ENCODE assay signal across 12 mouse cellular contexts in the genomic region with DNA sequence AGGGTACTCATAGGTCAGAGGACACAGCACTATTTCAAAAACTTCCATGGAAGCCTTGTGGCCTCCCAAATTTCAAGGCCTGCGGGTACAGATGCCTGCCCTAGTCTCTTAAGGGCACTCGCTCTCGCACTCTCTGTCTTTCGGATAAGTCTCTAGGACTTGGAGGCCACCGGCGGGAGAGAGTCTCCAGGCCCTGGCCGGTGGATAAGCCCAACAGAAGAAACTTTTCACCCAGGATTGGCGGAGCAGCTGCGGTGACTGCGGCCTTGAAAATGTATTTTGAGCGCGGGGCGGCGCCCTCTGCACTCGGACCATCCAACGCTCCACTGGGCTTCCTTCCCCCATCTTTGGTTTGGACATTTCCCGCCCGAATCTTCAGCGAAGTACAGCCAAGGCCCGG. TPM values are rescaled to one million over a fixed set of nuclear protein-coding genes. Genes with fewer than 3 reads are reported as not detected.
DNase-seq lines count a peak whose midpoint lies in the region; ATAC-seq and TF ChIP-seq lines count a peak whose summit lies in the region.
"Had no signal": no experiment of that assay in that cellular context is flagged by ENCODE, and none has a peak within 500 bp of the region (broad histone marks: within the 10 kb centered on the region; RNA-seq: fewer than 3 reads in every experiment).

No protein-coding gene starts in this region.

- intact Hi-C loops in gastrocnemius, postnatal 36 days (cut with DNase I), result loop anchor here (5.0 kb wide), 1 partner anchor 566 kb away; no protein-coding TSS in a partner anchor

- under 1% methylated on average over 20 of the region's 20 CpGs for WGBS in forebrain, embryonic 12.5 days
- WGBS in forebrain, embryonic 14.5 days, result under 1% methylated on average over 20 of the region's 20 CpGs
- WGBS in lung, embryonic 14.5 days, result 5% methylated on average over 20 of the region's 20 CpGs
- WGBS in liver, embryonic 11.5 days, result 4% methylated on average over 20 of the region's 20 CpGs

- no peaks in the 10 kb centered on the region for H3K9me3 ChIP-seq in forebrain, embryonic 12.5 days
- H3K9me3 ChIP-seq in forebrain, embryonic 14.5 days (replicated peaks; ENCODE audit: control insufficient read depth, low read length), result no peaks in the 10 kb centered on the region
- H3K9me3 ChIP-seq in lung, embryonic 14.5 days (ENCODE audit: low read depth, low read length), result no peaks in the 10 kb centered on the region
- no peaks in the 10 kb centered on the region for H3K9me3 ChIP-seq in liver, embryonic 11.5 days (ENCODE audit: control insufficient read depth, low read length)
- H3K9me3 ChIP-seq: liver, embryonic 15.5 days had no signal

- DNase-seq in forebrain, embryonic 14.5 days (ENCODE audit: low spot score), result no peak
- peak; percentile 40 for DNase-seq in lung, embryonic 14.5 days
- no peak for DNase-seq in lung, adult 18-20 months
- peak; percentile 41 to 46 for DNase-seq in gastrocnemius, postnatal 36 days
- DNase-seq in retina, postnatal 1 day, result peak; percentile 25
- DNase-seq in liver, embryonic 11.5 days (ENCODE audit: low spot score), result no peak
- DNase-seq in frontal cortex, postnatal 36 days (ENCODE audit: low spot score in 2 of 2), result no peak
- DNase-seq: heart, postnatal 14 days had no signal

- peak overlapping the region; percentile 5; the same call in 1 of the 2 replicates for H3K4me3 ChIP-seq in forebrain, embryonic 12.5 days (replicated peaks)
- H3K4me3 ChIP-seq in forebrain, embryonic 14.5 days (ENCODE audit: low read depth, low read length), result no peak overlapping the region
- H3K4me3 ChIP-seq in lung, embryonic 14.5 days (ENCODE audit: low read depth, low read length), result no peak overlapping the region
- H3K4me3 ChIP-seq in liver, embryonic 11.5 days (ENCODE audit: low read depth, low read length), result no peak overlapping the region
- H3K4me3 ChIP-seq: liver, embryonic 15.5 days; megakaryocyte, embryonic 14.5 days had no signal

- no peak for ATAC-seq in forebrain, embryonic 12.5 days (ENCODE audit: low FRiP score)
- ATAC-seq in forebrain, embryonic 14.5 days, result no peak
- ATAC-seq in lung, embryonic 14.5 days (ENCODE audit: insufficient read depth), result no peak
- no peak for ATAC-seq in liver, embryonic 11.5 days (replicated peaks; ENCODE audit: low FRiP score)
- ATAC-seq: Patski had no signal

- no peaks in the 10 kb centered on the region for H3K36me3 ChIP-seq in forebrain, embryonic 12.5 days (replicated peaks)
- no peaks in the 10 kb centered on the region for H3K36me3 ChIP-seq in forebrain, embryonic 14.5 days (ENCODE audit: control insufficient read depth, insufficient read depth, low read length)
- H3K36me3 ChIP-seq in lung, embryonic 14.5 days (ENCODE audit: insufficient read depth), result no peaks in the 10 kb centered on the region
- no peaks in the 10 kb centered on the region for H3K36me3 ChIP-seq in liver, embryonic 11.5 days (ENCODE audit: control insufficient read depth, insufficient read depth, low read length)
- H3K36me3 ChIP-seq: liver, embryonic 15.5 days had no signal

- H3K4me1 ChIP-seq in forebrain, embryonic 12.5 days, result peaks cover 17% of the 10 kb centered on the region
- peaks cover 3% of the 10 kb centered on the region; the same call in 1 of the 2 replicates for H3K4me1 ChIP-seq in forebrain, embryonic 14.5 days (ENCODE audit: control insufficient read depth, insufficient read depth, low read length)
- H3K4me1 ChIP-seq in lung, embryonic 14.5 days (ENCODE audit: insufficient read depth), result no peaks in the 10 kb centered on the region
- peaks cover 3% of the 10 kb centered on the region for H3K4me1 ChIP-seq in liver, embryonic 11.5 days (replicated peaks; ENCODE audit: control insufficient read depth, insufficient read depth, low read length)

- peaks cover 93% of the 10 kb centered on the region for H3K27me3 ChIP-seq in forebrain, embryonic 12.5 days
- peaks cover 92% of the 10 kb centered on the region for H3K27me3 ChIP-seq in forebrain, embryonic 14.5 days (replicated peaks; ENCODE audit: control insufficient read depth, insufficient read depth, low read length)
- H3K27me3 ChIP-seq in lung, embryonic 14.5 days (ENCODE audit: insufficient read depth, low read length), result peaks cover 97% of the 10 kb centered on the region
- H3K27me3 ChIP-seq in liver, embryonic 11.5 days (replicated peaks; ENCODE audit: control insufficient read depth, insufficient read depth, low read length), result peaks cover 96% of the 10 kb centered on the region

- H3K9ac ChIP-seq in forebrain, embryonic 12.5 days, result no peak overlapping the region
- H3K9ac ChIP-seq in forebrain, embryonic 14.5 days (ENCODE audit: low read length), result no peak overlapping the region
- H3K9ac ChIP-seq in lung, embryonic 14.5 days, result no peak overlapping the region
- H3K9ac ChIP-seq in liver, embryonic 11.5 days (ENCODE audit: low read depth, low read length), result no peak overlapping the region
- H3K9ac ChIP-seq: liver, embryonic 15.5 days had no signal

- TF ChIP-seq CTCF in lung, embryonic 14.5 days (IDR thresholded peaks at IDR 0.05; ENCODE audit: low read depth), result no peak

- no peak overlapping the region for H3K27ac ChIP-seq in forebrain, embryonic 12.5 days
- no peak overlapping the region for H3K27ac ChIP-seq in forebrain, embryonic 14.5 days (ENCODE audit: low read depth, low read length)
- H3K27ac ChIP-seq in lung, embryonic 14.5 days (ENCODE audit: low read depth), result no peak overlapping the region
- H3K27ac ChIP-seq in liver, embryonic 11.5 days (ENCODE audit: low read depth, low read length), result no peak overlapping the region
- H3K27ac ChIP-seq: liver, embryonic 15.5 days had no signal

- H3K4me2 ChIP-seq in forebrain, embryonic 12.5 days, result no peak overlapping the region
- no peak overlapping the region for H3K4me2 ChIP-seq in forebrain, embryonic 14.5 days (ENCODE audit: low read length)
- no peak overlapping the region for H3K4me2 ChIP-seq in lung, embryonic 14.5 days
- H3K4me2 ChIP-seq in liver, embryonic 11.5 days, result no peak overlapping the region
- H3K4me2 ChIP-seq: liver, embryonic 15.5 days had no signal

RNA-seq across cellular contexts. Expression of a gene that starts 16.6 kb away (rescaled TPM):
- 2.4 and 2.6 TPM in 2 replicates for polyA plus RNA-seq in forebrain, embryonic 12.5 days (2016; fragmentation: Nextera tagmentation; extraction: Ambion mirVana)
- 0.24 and 0.59 TPM in 2 replicates for polyA plus RNA-seq in forebrain, embryonic 14.5 days (2014; fragmentation: Nextera tagmentation; extraction: Ambion mirVana)
- 0.05 and 0.28 TPM in 2 replicates for polyA plus RNA-seq in lung, embryonic 14.5 days (2014; fragmentation: Nextera tagmentation; extraction: Ambion mirVana)
- total RNA-seq in gastrocnemius, postnatal 36 days (2021), result 100 to 1,000 TPM; 117 to 119 TPM
- polyA plus RNA-seq in liver, embryonic 11.5 days (2014; fragmentation: Nextera tagmentation; extraction: Ambion mirVana), result 0.29 and 0.45 TPM in 2 replicates

Comparison
In these comparisons a context has a peak if more than half of its experiments do, and no peak if none do; other contexts are left out.
1. DNase-seq: peak in lung, embryonic 14.5 days (single experiment), gastrocnemius, postnatal 36 days (2 of 2) and retina, postnatal 1 day (single experiment); none in forebrain, embryonic 14.5 days (single experiment), lung, adult 18-20 months (0 of 2), liver, embryonic 11.5 days (single experiment) and frontal cortex, postnatal 36 days (0 of 2).